Mouse (Mus musculus): Measurements from ENCODE around the gene Brd2. TPM values are rescaled to one million over a fixed set of nuclear protein-coding genes. Genes with fewer than 3 reads are reported as not detected.

The Brd2 gene
- total RNA-seq (2012; rRNA removed) (97.2 and 99.5 TPM in 2 replicates), polyA plus RNA-seq (2012; ENCODE audit: insufficient read depth in 1 of 2, insufficient read length in 2 of 2, low read depth in 1 of 2, low replicate concordance in 2 of 2, missing spikeins in 1 of 2) (100 to 1,000 TPM; 189 to 252 TPM)

DNA sequence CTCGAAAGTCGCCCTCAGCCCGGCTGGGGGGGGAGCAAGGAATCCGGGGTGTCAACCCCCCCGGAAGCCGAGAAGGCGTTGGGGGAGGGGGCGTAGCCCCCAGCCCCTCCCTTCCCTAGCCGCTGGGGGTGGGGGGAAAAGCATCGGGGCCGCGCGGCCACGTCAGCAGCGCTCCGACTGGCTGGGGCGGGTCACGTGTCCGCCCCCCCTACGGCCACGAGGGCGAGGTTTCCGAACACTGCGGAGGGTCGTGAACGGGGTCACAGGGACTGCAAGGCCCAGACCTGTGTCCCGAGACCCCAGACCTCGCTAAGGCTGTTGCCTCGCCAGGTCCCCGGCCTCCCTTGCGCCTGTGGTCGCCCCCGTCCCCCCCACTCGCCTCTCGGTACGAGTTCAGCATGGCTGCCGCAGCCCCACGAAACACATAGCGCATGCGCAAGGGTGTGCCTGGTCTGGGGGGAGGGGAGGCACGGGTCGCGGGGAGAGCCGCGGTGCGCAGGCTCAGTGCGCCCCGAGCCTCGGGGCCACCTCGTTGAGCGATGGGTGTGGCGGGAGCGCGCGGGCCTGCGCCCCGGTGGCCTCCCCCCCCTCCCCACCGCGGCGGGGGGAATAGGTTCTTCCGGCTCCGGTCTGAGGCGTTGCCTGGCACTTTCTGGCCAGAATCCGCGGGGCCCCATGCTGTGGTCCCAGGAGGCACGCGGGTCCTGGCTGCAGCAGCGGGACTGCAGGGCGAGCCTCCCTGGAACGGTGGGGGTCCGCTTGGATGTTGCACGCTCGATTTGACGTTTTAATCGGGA lies at the start of gene Brd2:
Brd2 (minus strand) TSS at position 447 of the 797 bp plus-strand sequence.
- peak within 1 kb of the TSS; percentile 89 for H3K27ac ChIP-seq (ENCODE audit: control insufficient read depth, low read depth, low read length)
- DNase-seq (ENCODE audit: low read depth, low spot score) = peak; percentile 98
- H3K27me3 ChIP-seq (ENCODE audit: control insufficient read depth in 1 of 2, insufficient read depth in 2 of 2, low read length in 2 of 2) = no peaks in the 10 kb centered on the region
- H3K79me2 ChIP-seq (ENCODE audit: control insufficient read depth, insufficient read depth, low read length, poor library complexity) = peaks cover 62% of the 10 kb centered on the region
- peaks cover 0 to 18% of the 10 kb centered on the region in 2 experiments; a peak in 2 of 4 replicates for H3K4me1 ChIP-seq (ENCODE audit: control insufficient read depth in 1 of 2, insufficient read depth in 2 of 2, low read length in 2 of 2)
- H3K4me3 ChIP-seq (ENCODE audit: control insufficient read depth in 1 of 2, insufficient read depth in 1 of 2, low read depth in 2 of 2, low read length in 2 of 2) = peak within 1 kb of the TSS; percentile 81 to 98
- peak within 1 kb of the TSS; percentile 98 for H3K9ac ChIP-seq (ENCODE audit: control insufficient read depth, low read depth, low read length, poor library complexity, severe bottlenecking)
- H3K36me3 ChIP-seq (ENCODE audit: control insufficient read depth in 1 of 2, insufficient read depth in 2 of 2, low read length in 2 of 2) = peaks cover 3 to 6% of the 10 kb centered on the region in 2 experiments
- no peaks in the 10 kb centered on the region for H3K9me3 ChIP-seq (replicated peaks; ENCODE audit: insufficient read depth, low read length)
- no peak; the same call in none of the 2 replicates for TF ChIP-seq CHD2 (IDR thresholded peaks at IDR 0.05; ENCODE audit: low read length)
- TF ChIP-seq E2F4 (IDR thresholded peaks at IDR 0.05; ENCODE audit: borderline replicate concordance, low read depth, low read length) = no peak
- TF ChIP-seq RCOR1 (IDR thresholded peaks at IDR 0.05; ENCODE audit: low read depth, low read length) = no peak
- TF ChIP-seq BHLHE40 (IDR thresholded peaks at IDR 0.05; ENCODE audit: borderline replicate concordance, low read depth, low read length) = peak; percentile 84
- TF ChIP-seq UBTF (IDR thresholded peaks at IDR 0.05; ENCODE audit: borderline replicate concordance, insufficient read depth, low read depth, low read length) = no peak
- no peak for TF ChIP-seq MAFK (IDR thresholded peaks at IDR 0.05; ENCODE audit: borderline replicate concordance, low read depth, low read length)
- peak; percentile 74 to 80 for TF ChIP-seq POLR2A (IDR thresholded peaks at IDR 0.05; ENCODE audit: control insufficient read depth in 1 of 2, insufficient read depth in 1 of 2, low read depth in 1 of 2, low read length in 2 of 2, poor library complexity in 1 of 2)
- no peak for TF ChIP-seq JUND (IDR thresholded peaks at IDR 0.05; ENCODE audit: low read depth, low read length)
- peak; percentile 31 to 89; a peak in 2 of 4 replicates for TF ChIP-seq USF2 (IDR thresholded peaks at IDR 0.05; ENCODE audit: borderline replicate concordance in 1 of 2, insufficient read depth in 1 of 2, low read depth in 1 of 2, low read length in 2 of 2)
- TF ChIP-seq MAX (IDR thresholded peaks at IDR 0.05; ENCODE audit: low read length) = peak; percentile 88
- no peak for TF ChIP-seq GABPA (IDR thresholded peaks at IDR 0.05; ENCODE audit: low read depth, low read length)
- peak; percentile 77 for TF ChIP-seq HCFC1 (IDR thresholded peaks at IDR 0.05; ENCODE audit: low read depth, low read length)
- TF ChIP-seq TAL1 (IDR thresholded peaks at IDR 0.05; ENCODE audit: low read length) = no peak
- no peak for TF ChIP-seq ZKSCAN1 (IDR thresholded peaks at IDR 0.05; ENCODE audit: low read depth, low read length)
- no peak for TF ChIP-seq ZC3H11A (IDR thresholded peaks at IDR 0.05; ENCODE audit: low read depth, low read length)
- TF ChIP-seq EP300 (IDR thresholded peaks at IDR 0.05; ENCODE audit: low read depth in 1 of 2, low read length in 2 of 2) = peak in 1 of 2 experiments; percentile 53; a peak in 2 of 4 replicates
- peak; percentile 78 for TF ChIP-seq ELF1 (IDR thresholded peaks at IDR 0.05; ENCODE audit: low read depth, low read length)
- peak; percentile 83; the same call in 1 of the 2 replicates for TF ChIP-seq MYC (IDR thresholded peaks at IDR 0.05; ENCODE audit: low read depth, low read length)
- TF ChIP-seq MYB (IDR thresholded peaks at IDR 0.05; ENCODE audit: low read depth, low read length) = no peak
- no peak for TF ChIP-seq POLR2AphosphoS5 (IDR thresholded peaks at IDR 0.05; ENCODE audit: borderline replicate concordance, low read depth, low read length)
- TF ChIP-seq ZMIZ1 (IDR thresholded peaks at IDR 0.05; ENCODE audit: low read depth, low read length) = peak; percentile 71; the same call in 1 of the 2 replicates
- no peak; the same call in 1 of the 2 replicates for TF ChIP-seq TBP (IDR thresholded peaks at IDR 0.05; ENCODE audit: low read depth, low read length)
- TF ChIP-seq MAZ (IDR thresholded peaks at IDR 0.05; ENCODE audit: low read depth, low read length) = peak; percentile 95
- peak; percentile 76; the same call in 1 of the 2 replicates for TF ChIP-seq MXI1 (IDR thresholded peaks at IDR 0.05; ENCODE audit: low read depth, low read length)
- TF ChIP-seq MEF2A (IDR thresholded peaks at IDR 0.05; ENCODE audit: extremely low read depth, insufficient replicate concordance, low read depth, low read length, poor library complexity, severe bottlenecking) = no peak
- TF ChIP-seq SIN3A (IDR thresholded peaks at IDR 0.05; ENCODE audit: low read length) = peak; percentile 49
- TF ChIP-seq RAD21 (IDR thresholded peaks at IDR 0.05; ENCODE audit: low read depth, low read length) = no peak
- peak; percentile 65 for TF ChIP-seq TCF12 (IDR thresholded peaks at IDR 0.05; ENCODE audit: low read depth, low read length)
- no peak for TF ChIP-seq CHD1 (IDR thresholded peaks at IDR 0.05; ENCODE audit: low read depth, low read length)
- no peak for TF ChIP-seq GATA1 (IDR thresholded peaks at IDR 0.05; ENCODE audit: low read depth, low read length)
- TF ChIP-seq SMC3 (IDR thresholded peaks at IDR 0.05; ENCODE audit: low read depth, low read length) = no peak
- TF ChIP-seq NRF1 (IDR thresholded peaks at IDR 0.05; ENCODE audit: insufficient read depth, low read depth, low read length, poor library complexity, severe bottlenecking) = peak; percentile 97
- peak; percentile 61 for TF ChIP-seq ETS1 (IDR thresholded peaks at IDR 0.05; ENCODE audit: low read depth, low read length)
- peak; percentile 86 for TF ChIP-seq NELFE (IDR thresholded peaks at IDR 0.05; ENCODE audit: low read depth, low read length)
- peak; percentile 62 for TF ChIP-seq POLR2AphosphoS2 (IDR thresholded peaks at IDR 0.05; ENCODE audit: low read length)
